Mouse (Mus musculus) spleen, adult 10 weeks (tissue): ENCODE measurements around the gene Unc13b. TPM values are rescaled to one million over a fixed set of nuclear protein-coding genes. Genes with fewer than 3 reads are reported as not detected.

ENCODE experiments used
- polyA plus RNA-seq: library from polyadenylated mRNA; stranded (reverse); fragments of 350-450 nt; fragmentation: Illumina TruSeq; extraction: RNeasy Lipid Tissue Mini Kit (QIAGEN cat#74804); gene quantifications from one replicate; pipeline ENCODE4 v1.2.3, GENCODE M21; 2015; ENCODE audit warnings: low replicate concordance; ENCODE audit not compliant: insufficient read depth

The Unc13b gene
- polyA plus RNA-seq = 1.6 TPM

GRCm38 (mm10) chr4:43058753-43059654, at the start of gene Unc13b:
Gene Unc13b, plus strand, starts transcription at chr4:43058953.

GRCm38 (mm10) chr4:43010161-43011038, 48.4 kb upstream of the Unc13b start, which contains the start of gene Fancg:
Gene Fancg, minus strand, starts transcription at chr4:43010506.

DNA sequence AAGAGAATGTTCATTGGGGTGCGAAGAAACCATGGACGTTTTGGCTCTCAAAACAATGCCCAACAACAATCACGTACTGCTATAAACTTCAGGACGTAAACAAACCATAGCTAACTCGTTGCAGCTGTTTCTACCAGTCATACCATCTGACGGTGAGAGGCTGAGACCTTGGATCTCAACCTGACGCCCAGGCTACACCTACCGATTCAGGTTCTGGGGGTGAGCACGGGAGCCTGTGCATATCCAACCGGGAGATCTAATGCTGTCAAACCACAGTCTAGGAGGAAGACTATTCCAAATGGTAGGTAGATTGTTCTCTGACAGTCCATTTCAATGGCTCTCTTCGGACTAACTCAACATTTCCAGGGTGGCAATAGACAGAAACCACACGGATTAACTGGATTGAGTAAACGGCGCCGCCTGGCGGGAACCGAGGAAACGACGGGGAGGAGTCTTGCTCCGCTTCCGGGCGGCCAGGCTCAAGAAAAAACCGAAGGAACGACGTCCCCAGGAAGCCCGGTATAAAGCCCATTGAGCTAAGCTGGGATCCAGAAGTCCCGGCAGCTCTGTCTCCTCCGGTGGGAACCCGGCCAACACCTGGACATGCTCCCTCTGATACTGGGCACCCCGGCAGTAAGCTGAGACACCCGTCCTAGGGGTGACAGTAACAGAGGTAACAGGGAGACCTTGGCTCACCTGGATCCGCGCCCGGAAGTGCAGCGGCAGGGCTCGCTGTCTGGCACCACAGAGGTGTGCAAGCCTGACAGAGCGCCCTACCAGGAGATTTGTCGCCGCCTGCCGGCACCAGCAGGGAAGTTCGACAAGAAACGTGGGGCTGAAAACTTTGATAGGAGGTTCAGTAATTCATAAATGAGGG, 33.4 kb upstream of the Unc13b start, which contains the start of gene Pigo:
Gene Pigo (minus strand): TSS at position 736 of the 877 bp plus-strand sequence.

DNA sequence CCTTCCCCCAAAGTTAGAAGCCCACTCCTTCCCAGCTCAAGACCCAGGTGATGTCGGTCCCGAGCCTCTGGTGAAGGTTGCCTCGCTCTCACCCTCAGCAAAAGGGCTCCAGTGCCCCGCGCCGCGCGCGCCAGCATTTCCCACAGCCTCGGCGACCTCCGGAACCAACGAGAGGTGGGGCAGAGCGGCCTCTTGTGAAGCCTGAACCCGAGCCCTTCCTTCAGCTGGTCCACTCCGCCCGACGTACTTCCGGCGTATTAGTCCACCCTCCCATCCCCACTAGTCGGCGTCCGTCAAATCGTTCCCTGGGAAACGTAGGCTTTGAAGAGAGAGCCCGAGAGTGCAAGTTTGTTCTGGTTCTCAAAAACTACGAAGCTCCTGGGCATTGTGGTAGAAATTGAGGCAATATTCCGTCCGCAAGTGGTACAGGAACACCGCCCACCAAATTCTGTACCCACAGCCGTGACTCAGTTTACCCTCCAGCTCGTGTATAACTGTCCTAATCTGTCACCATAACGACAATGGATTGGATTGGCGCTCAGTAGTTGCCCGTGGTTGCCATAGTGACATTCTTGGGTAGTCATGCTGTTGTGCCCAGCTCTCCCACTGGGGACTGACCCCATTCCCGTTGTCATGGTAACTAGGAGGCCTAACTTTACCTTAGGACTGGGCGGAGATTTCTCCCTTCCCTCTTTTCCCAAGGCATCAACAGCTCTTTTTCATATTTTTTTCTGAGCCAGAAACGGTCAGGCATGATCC, 27.3 kb upstream of the Unc13b start, which contains the start of gene Stoml2:
Gene Stoml2 (minus strand): TSS at position 474 of the 759 bp plus-strand sequence.

DNA sequence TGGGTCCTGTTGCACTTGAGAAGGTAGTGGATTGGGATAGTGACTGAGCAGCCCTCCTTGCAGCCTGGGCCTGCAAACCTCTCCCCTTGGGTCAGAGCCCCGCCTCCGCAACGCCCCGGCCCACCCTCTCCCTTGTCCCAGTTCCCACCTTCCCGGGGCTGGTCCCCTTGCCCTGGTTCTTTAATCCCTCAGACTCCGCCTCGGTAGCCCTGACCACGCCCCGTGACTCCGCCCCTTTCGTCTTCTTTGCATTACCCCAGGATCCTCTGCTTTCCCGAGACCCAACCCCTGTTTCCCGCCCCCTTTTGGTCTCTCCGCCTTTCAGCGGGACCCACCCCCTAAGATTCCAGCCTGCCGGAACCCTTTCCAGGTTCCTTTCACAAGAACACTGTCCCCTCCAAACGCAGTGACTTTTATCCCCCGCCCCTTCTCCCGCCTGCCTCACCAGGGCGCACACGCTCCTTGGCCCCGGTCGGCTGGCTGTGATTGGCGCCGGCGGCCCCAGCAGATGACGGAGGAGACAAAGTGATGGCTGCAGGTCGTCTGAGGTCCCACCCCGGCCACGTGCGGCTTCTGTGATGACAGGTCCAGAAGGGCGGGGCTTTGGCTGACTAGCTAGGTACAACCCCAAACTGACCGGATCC, 13.0 kb upstream of the Unc13b start, which contains the start of gene Fam214b:
Gene Fam214b (minus strand): TSS at position 562 of the 644 bp plus-strand sequence.

DNA sequence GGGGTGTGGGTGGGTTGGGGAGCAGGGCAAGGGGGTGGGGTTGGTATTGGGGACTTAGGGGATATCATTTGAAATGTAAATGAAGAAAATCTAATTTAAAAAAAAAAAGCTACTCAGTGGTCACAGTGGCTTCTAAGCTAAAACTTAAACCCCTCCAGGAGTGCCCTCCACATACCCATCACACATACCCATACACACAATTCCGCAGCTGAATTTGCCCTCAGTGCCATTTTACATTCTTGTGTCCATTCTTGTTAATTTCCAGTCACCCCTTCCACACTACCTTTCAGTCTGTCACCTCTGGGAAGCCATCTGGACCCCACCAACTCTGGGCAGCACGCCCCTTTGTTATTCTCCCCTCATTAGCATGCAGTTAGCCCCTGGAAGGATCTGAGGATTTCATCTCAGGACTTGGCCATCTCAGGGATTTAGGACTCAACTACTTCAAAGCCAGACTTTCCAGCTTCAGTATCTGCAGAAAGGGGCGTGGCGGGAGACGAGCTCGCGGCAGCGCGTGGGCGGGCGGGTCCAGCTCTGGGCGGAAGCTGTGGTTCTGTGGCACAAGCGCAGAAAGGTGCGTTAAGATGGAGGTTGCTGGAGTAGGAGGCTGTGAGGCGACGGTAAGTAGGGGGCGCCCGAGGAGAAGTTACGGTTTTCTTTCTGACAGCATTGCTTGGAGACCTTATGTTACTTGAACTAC, 208.0 kb downstream of the Unc13b start, which contains the start of gene Atp8b5:
Gene Atp8b5 (plus strand): TSS at position 537 of the 700 bp plus-strand sequence.

Other genes with a start within 250 kb of the Unc13b start
- gene Fam205a1, start 205.1 kb upstream of the Unc13b start, polyA plus RNA-seq = 0.07 TPM
- not detected for gene Gm12394, start 202.2 kb upstream of the Unc13b start, polyA plus RNA-seq
- not detected for gene Fam205c, start 184.7 kb upstream of the Unc13b start, polyA plus RNA-seq
- gene Phf24, start 142.3 kb upstream of the Unc13b start, polyA plus RNA-seq = 2.0 TPM
- gene Dnajb5, start 109.1 kb upstream of the Unc13b start, polyA plus RNA-seq = 12.7 TPM
- gene 1700022I11Rik, start 89.3 kb upstream of the Unc13b start, polyA plus RNA-seq = not detected
- 241 TPM for gene Vcp, start 58.4 kb upstream of the Unc13b start, polyA plus RNA-seq
- 21.5 TPM for gene Fancg, start 48.4 kb upstream of the Unc13b start, polyA plus RNA-seq
- gene Pigo, start 33.1 kb upstream of the Unc13b start, polyA plus RNA-seq = 12.9 TPM
- gene Stoml2, start 27.2 kb upstream of the Unc13b start, polyA plus RNA-seq = 64.6 TPM
- gene Fam214b, start 12.7 kb upstream of the Unc13b start, polyA plus RNA-seq = 15.0 TPM
- 0.19 TPM for gene Atp8b5, start 208.2 kb downstream of the Unc13b start, polyA plus RNA-seq